Comparison of ENCODE assay signal across 14 mouse cellular contexts in genomic region chr11:97810970-97811369, GRCm38 (mm10). TPM values are rescaled to one million over a fixed set of nuclear protein-coding genes. Genes with fewer than 3 reads are reported as not detected.
DNase-seq lines count a peak whose midpoint lies in the region; ATAC-seq and TF ChIP-seq lines count a peak whose summit lies in the region.
"Had no signal": no experiment of that assay in that cellular context is flagged by ENCODE, and none has a peak within 500 bp of the region (broad histone marks: within the 10 kb centered on the region; RNA-seq: fewer than 3 reads in every experiment).

No protein-coding gene starts in this region.

- H3K4me2 ChIP-seq in forebrain, embryonic 16.5 days (ENCODE audit: low read length) = no peak overlapping the region
- no peak overlapping the region for H3K4me2 ChIP-seq in lung, embryonic 16.5 days (ENCODE audit: low read depth, low read length)
- no peak overlapping the region for H3K4me2 ChIP-seq in lung, postnatal 0 days (replicated peaks; ENCODE audit: low read depth, low read length)
- peak overlapping the region; percentile 30; the same call in 1 of the 2 replicates for H3K4me2 ChIP-seq in intestine, embryonic 14.5 days (ENCODE audit: low read length)

- no peak overlapping the region for H3K9ac ChIP-seq in forebrain, embryonic 16.5 days (replicated peaks; ENCODE audit: low read depth, low read length)
- no peak overlapping the region for H3K9ac ChIP-seq in lung, embryonic 16.5 days (ENCODE audit: low read length)
- H3K9ac ChIP-seq in lung, postnatal 0 days (replicated peaks; ENCODE audit: low read depth) = no peak overlapping the region
- H3K9ac ChIP-seq in intestine, embryonic 14.5 days (ENCODE audit: low read length) = no peak overlapping the region
- H3K9ac ChIP-seq: liver, embryonic 15.5 days had no signal

- H3K4me1 ChIP-seq in forebrain, embryonic 10.5 days = peaks cover 98% of the 10 kb centered on the region
- peaks cover 70% of the 10 kb centered on the region for H3K4me1 ChIP-seq in forebrain, embryonic 16.5 days (replicated peaks; ENCODE audit: control insufficient read depth, insufficient read depth, low read length)
- H3K4me1 ChIP-seq in lung, embryonic 16.5 days (replicated peaks; ENCODE audit: control insufficient read depth, insufficient read depth, low read length) = peaks cover 93% of the 10 kb centered on the region
- H3K4me1 ChIP-seq in lung, postnatal 0 days (ENCODE audit: insufficient read depth, low read depth, low read length) = peaks cover 42% of the 10 kb centered on the region
- peaks cover 77% of the 10 kb centered on the region for H3K4me1 ChIP-seq in intestine, embryonic 14.5 days (replicated peaks; ENCODE audit: control insufficient read depth, insufficient read depth, low read length)
- H3K4me1 ChIP-seq in small intestine, adult 2 months (ENCODE audit: control insufficient read depth, insufficient read depth, insufficient read length, low read length) = peaks cover 73% of the 10 kb centered on the region

- H3K27me3 ChIP-seq in forebrain, embryonic 10.5 days (ENCODE audit: poor library complexity, severe bottlenecking) = no peaks in the 10 kb centered on the region
- H3K27me3 ChIP-seq in forebrain, embryonic 16.5 days (replicated peaks; ENCODE audit: control insufficient read depth, insufficient read depth, low read length) = no peaks in the 10 kb centered on the region
- no peaks in the 10 kb centered on the region for H3K27me3 ChIP-seq in lung, embryonic 16.5 days (ENCODE audit: control insufficient read depth, insufficient read depth, low read depth, low read length)
- no peaks in the 10 kb centered on the region for H3K27me3 ChIP-seq in lung, postnatal 0 days (replicated peaks; ENCODE audit: insufficient read depth, low read length)
- H3K27me3 ChIP-seq in intestine, embryonic 14.5 days (replicated peaks; ENCODE audit: control insufficient read depth, insufficient read depth, low read length) = no peaks in the 10 kb centered on the region
- no peaks in the 10 kb centered on the region for H3K27me3 ChIP-seq in small intestine, adult 2 months (ENCODE audit: control insufficient read depth, insufficient read depth, low read length)
- H3K27me3 ChIP-seq: liver, embryonic 15.5 days; Patski had no signal

- H3K27ac ChIP-seq in forebrain, embryonic 10.5 days = peak overlapping the region; percentile 88
- no peak overlapping the region; the same call in 1 of the 2 replicates for H3K27ac ChIP-seq in forebrain, embryonic 16.5 days (ENCODE audit: low read length)
- H3K27ac ChIP-seq in lung, embryonic 16.5 days (ENCODE audit: low read length) = peak overlapping the region; percentile 93; the same call in 1 of the 2 replicates
- H3K27ac ChIP-seq in lung, postnatal 0 days (ENCODE audit: low read length) = no peak overlapping the region
- H3K27ac ChIP-seq in intestine, embryonic 14.5 days (ENCODE audit: low read depth) = peak overlapping the region; percentile 59; the same call in 1 of the 2 replicates
- H3K27ac ChIP-seq in small intestine, adult 2 months (ENCODE audit: insufficient read depth, low read depth, low read length) = peak overlapping the region; percentile 98

- H3K36me3 ChIP-seq in forebrain, embryonic 10.5 days (replicated peaks) = peaks cover 65% of the 10 kb centered on the region
- H3K36me3 ChIP-seq in forebrain, embryonic 16.5 days (ENCODE audit: control insufficient read depth, insufficient read depth) = peaks cover 3% of the 10 kb centered on the region; the same call in 1 of the 2 replicates
- peaks cover 15% of the 10 kb centered on the region; the same call in 1 of the 2 replicates for H3K36me3 ChIP-seq in lung, embryonic 16.5 days (ENCODE audit: control insufficient read depth, insufficient read depth, low read length)
- peaks cover 11% of the 10 kb centered on the region; the same call in 1 of the 2 replicates for H3K36me3 ChIP-seq in lung, postnatal 0 days (ENCODE audit: insufficient read depth, low read length)
- peaks cover 67% of the 10 kb centered on the region for H3K36me3 ChIP-seq in intestine, embryonic 14.5 days (ENCODE audit: control insufficient read depth, insufficient read depth, low read length)
- H3K36me3 ChIP-seq in small intestine, adult 2 months (ENCODE audit: control insufficient read depth, insufficient read depth, low read length) = peaks cover 65% of the 10 kb centered on the region

- no peak for TF ChIP-seq EP300 in lung, postnatal 0 days (IDR thresholded peaks at IDR 0.05)

- WGBS in forebrain, embryonic 10.5 days = 6% methylated on average over 3 of the region's 3 CpGs
- WGBS in forebrain, embryonic 16.5 days = 13% methylated on average over 3 of the region's 3 CpGs
- WGBS in lung, embryonic 16.5 days = 35% methylated on average over 3 of the region's 3 CpGs
- WGBS in lung, postnatal 0 days = 41% methylated on average over 3 of the region's 3 CpGs
- 43% methylated on average over 3 of the region's 3 CpGs for WGBS in intestine, embryonic 14.5 days
- 17% methylated on average over 3 of the region's 3 CpGs for WGBS in small intestine, adult 2 months

- H3K9me3 ChIP-seq in forebrain, embryonic 10.5 days = no peaks in the 10 kb centered on the region
- no peaks in the 10 kb centered on the region for H3K9me3 ChIP-seq in forebrain, embryonic 16.5 days (ENCODE audit: control insufficient read depth, low read length)
- no peaks in the 10 kb centered on the region for H3K9me3 ChIP-seq in lung, embryonic 16.5 days (ENCODE audit: control insufficient read depth, low read length)
- H3K9me3 ChIP-seq in lung, postnatal 0 days (ENCODE audit: low read length) = no peaks in the 10 kb centered on the region
- no peaks in the 10 kb centered on the region for H3K9me3 ChIP-seq in intestine, embryonic 14.5 days (ENCODE audit: control insufficient read depth, low read length)
- H3K9me3 ChIP-seq: liver, embryonic 15.5 days had no signal

- no peak overlapping the region for H3K4me3 ChIP-seq in forebrain, embryonic 10.5 days
- H3K4me3 ChIP-seq in forebrain, embryonic 16.5 days (replicated peaks; ENCODE audit: low read length) = no peak overlapping the region
- no peak overlapping the region for H3K4me3 ChIP-seq in lung, embryonic 16.5 days (ENCODE audit: low read length)
- H3K4me3 ChIP-seq in lung, postnatal 0 days (ENCODE audit: low read depth, low read length) = no peak overlapping the region
- H3K4me3 ChIP-seq in intestine, embryonic 14.5 days (ENCODE audit: low read depth, low read length) = no peak overlapping the region
- H3K4me3 ChIP-seq in small intestine, adult 2 months (ENCODE audit: low read depth, low read length) = 0 out of 2 replicates have a peak overlapping the region, but pooled peaks have one; percentile 8
- H3K4me3 ChIP-seq: liver, embryonic 15.5 days had no signal

- ATAC-seq in forebrain, embryonic 16.5 days = no peak
- ATAC-seq in lung, embryonic 16.5 days (ENCODE audit: low read depth) = no peak
- ATAC-seq in lung, postnatal 0 days = no peak
- no peak for ATAC-seq in intestine, embryonic 14.5 days (replicated peaks; ENCODE audit: low FRiP score, low TSS enrichment, low read depth)
- ATAC-seq: Patski had no signal

- TF ChIP-seq POLR2A in small intestine, adult 2 months (IDR thresholded peaks at IDR 0.05; ENCODE audit: low read depth, low read length) = no peak

- no peak for DNase-seq in forebrain, embryonic 10.5 days (ENCODE audit: extremely low spot score, low spot score)
- DNase-seq in lung, postnatal 0 days (ENCODE audit: low spot score) = no peak
- no peak for DNase-seq in intestine, embryonic 14.5 days (ENCODE audit: low spot score)
- no peak for DNase-seq in heart, adult 18-20 months
- DNase-seq in left cerebral cortex, adult 8-10 months (ENCODE audit: low spot score in 2 of 2) = no peak
- DNase-seq: right cerebral cortex, postnatal 14 days had no signal

- no peak for TF ChIP-seq CTCF in lung, postnatal 0 days (IDR thresholded peaks at IDR 0.05)
- no peak for TF ChIP-seq CTCF in small intestine, adult 2 months (IDR thresholded peaks at IDR 0.05; ENCODE audit: extremely low read depth, insufficient read length, insufficient replicate concordance, low read depth, low read length)

RNA-seq across cellular contexts. Expression of gene Lasp1, which starts 12.2 kb away (rescaled TPM):
- 85.5 and 87.3 TPM in 2 replicates for polyA plus RNA-seq in forebrain, embryonic 10.5 days (2016; fragmentation: Nextera tagmentation; extraction: Ambion mirVana)
- polyA plus RNA-seq in forebrain, embryonic 16.5 days (2015; fragmentation: Nextera tagmentation; extraction: Ambion mirVana) = 140 and 159 TPM in 2 replicates
- 163 and 167 TPM in 2 replicates for polyA plus RNA-seq in lung, embryonic 16.5 days (2015; fragmentation: Nextera tagmentation; extraction: Ambion mirVana)
- polyA plus RNA-seq in lung, postnatal 0 days (2015; fragmentation: Nextera tagmentation; extraction: Ambion mirVana) = 96.4 and 107 TPM in 2 replicates
- 85.1 and 88.6 TPM in 2 replicates for polyA plus RNA-seq in intestine, embryonic 14.5 days (2014; fragmentation: Nextera tagmentation; extraction: Ambion mirVana)
- polyA plus RNA-seq in small intestine, adult 2 months (2012; rRNA removed) = 165 and 397 TPM in 2 replicates
- 10 to 100 TPM; 34.9 to 36.6 TPM for total RNA-seq in heart, adult 18-20 months (2021)
- total RNA-seq in left cerebral cortex, adult 8-10 months (2022) = 100 to 1,000 TPM; 138 to 169 (median 155) TPM

RNA-seq across cellular contexts. Expression of gene Rpl23, which starts 28.7 kb away (rescaled TPM):
- 449 and 492 TPM in 2 replicates for polyA plus RNA-seq in forebrain, embryonic 10.5 days (2016; fragmentation: Nextera tagmentation; extraction: Ambion mirVana)
- polyA plus RNA-seq in forebrain, embryonic 16.5 days (2015; fragmentation: Nextera tagmentation; extraction: Ambion mirVana) = 298 and 306 TPM in 2 replicates
- 495 and 578 TPM in 2 replicates for polyA plus RNA-seq in lung, embryonic 16.5 days (2015; fragmentation: Nextera tagmentation; extraction: Ambion mirVana)
- polyA plus RNA-seq in lung, postnatal 0 days (2015; fragmentation: Nextera tagmentation; extraction: Ambion mirVana) = 464 and 478 TPM in 2 replicates
- polyA plus RNA-seq in intestine, embryonic 14.5 days (2014; fragmentation: Nextera tagmentation; extraction: Ambion mirVana) = 752 and 786 TPM in 2 replicates
- polyA plus RNA-seq in small intestine, adult 2 months (2012; rRNA removed) = 10.2 and 22.0 TPM in 2 replicates
- total RNA-seq in heart, adult 18-20 months (2021) = 100 to 1,000 TPM; 505 to 584 TPM
- total RNA-seq in left cerebral cortex, adult 8-10 months (2022) = 100 to 1,000 TPM; 331 to 461 (median 392) TPM

RNA-seq across cellular contexts. Expression of gene B230217C12Rik, which starts 29.6 kb away (rescaled TPM):
- polyA plus RNA-seq in forebrain, embryonic 10.5 days (2016; fragmentation: Nextera tagmentation; extraction: Ambion mirVana) = 13.3 and 15.9 TPM in 2 replicates
- 21.1 and 24.1 TPM in 2 replicates for polyA plus RNA-seq in forebrain, embryonic 16.5 days (2015; fragmentation: Nextera tagmentation; extraction: Ambion mirVana)
- 3.1 and 3.4 TPM in 2 replicates for polyA plus RNA-seq in lung, embryonic 16.5 days (2015; fragmentation: Nextera tagmentation; extraction: Ambion mirVana)
- 1.3 and 1.5 TPM in 2 replicates for polyA plus RNA-seq in lung, postnatal 0 days (2015; fragmentation: Nextera tagmentation; extraction: Ambion mirVana)
- polyA plus RNA-seq in intestine, embryonic 14.5 days (2014; fragmentation: Nextera tagmentation; extraction: Ambion mirVana) = 8.1 and 9.5 TPM in 2 replicates
- 0.43 and 0.44 TPM in 2 replicates for polyA plus RNA-seq in small intestine, adult 2 months (2012; rRNA removed)
- total RNA-seq in heart, adult 18-20 months (2021) = under 1 TPM; 0.51 to 0.55 TPM
- 10 to 100 TPM; 73.0 to 83.2 (median 79.8) TPM for total RNA-seq in left cerebral cortex, adult 8-10 months (2022)
- total RNA-seq: monocyte, adult 5-6 weeks had no signal

RNA-seq across cellular contexts. Expression of gene 1700001P01Rik, which starts 35.3 kb away (rescaled TPM):
- polyA plus RNA-seq in forebrain, embryonic 10.5 days (2016; fragmentation: Nextera tagmentation; extraction: Ambion mirVana) = 0.73 TPM in 1 of 2 replicates, not detected in the other
- 0.57 and 0.85 TPM in 2 replicates for polyA plus RNA-seq in forebrain, embryonic 16.5 days (2015; fragmentation: Nextera tagmentation; extraction: Ambion mirVana)
- polyA plus RNA-seq in lung, embryonic 16.5 days (2015; fragmentation: Nextera tagmentation; extraction: Ambion mirVana) = 0.35 TPM in 1 of 2 replicates, not detected in the other
- not detected in 2 replicates for polyA plus RNA-seq in lung, postnatal 0 days (2015; fragmentation: Nextera tagmentation; extraction: Ambion mirVana)
- polyA plus RNA-seq in intestine, embryonic 14.5 days (2014; fragmentation: Nextera tagmentation; extraction: Ambion mirVana) = 0.31 TPM in 2 replicates
- not detected in 2 replicates for polyA plus RNA-seq in small intestine, adult 2 months (2012; rRNA removed)
- not detected for total RNA-seq in heart, adult 18-20 months (2021)
- 1 to 10 TPM in 1 of 4 experiments, under 1 TPM in 2, not detected in 1; 0.65 to 1.2 (median 0.84) TPM for total RNA-seq in left cerebral cortex, adult 8-10 months (2022)
- total RNA-seq: common myeloid progenitor, adult 5-6 weeks; monocyte, adult 5-6 weeks had no signal
- polyA plus RNA-seq: heart, embryonic 14.5 days; liver, embryonic 15.5 days had no signal

RNA-seq across cellular contexts. Expression of gene Cwc25, which starts 44.6 kb away (rescaled TPM):
- 20.3 and 22.0 TPM in 2 replicates for polyA plus RNA-seq in forebrain, embryonic 10.5 days (2016; fragmentation: Nextera tagmentation; extraction: Ambion mirVana)
- polyA plus RNA-seq in forebrain, embryonic 16.5 days (2015; fragmentation: Nextera tagmentation; extraction: Ambion mirVana) = 17.1 and 19.5 TPM in 2 replicates
- 16.1 and 18.5 TPM in 2 replicates for polyA plus RNA-seq in lung, embryonic 16.5 days (2015; fragmentation: Nextera tagmentation; extraction: Ambion mirVana)
- 12.7 and 13.2 TPM in 2 replicates for polyA plus RNA-seq in lung, postnatal 0 days (2015; fragmentation: Nextera tagmentation; extraction: Ambion mirVana)
- 10.5 and 11.8 TPM in 2 replicates for polyA plus RNA-seq in intestine, embryonic 14.5 days (2014; fragmentation: Nextera tagmentation; extraction: Ambion mirVana)
- polyA plus RNA-seq in small intestine, adult 2 months (2012; rRNA removed) = 1.7 and 3.7 TPM in 2 replicates
- 1 to 10 TPM; 6.4 to 8.4 TPM for total RNA-seq in heart, adult 18-20 months (2021)
- total RNA-seq in left cerebral cortex, adult 8-10 months (2022) = 10 to 100 TPM; 17.0 to 20.6 (median 19.1) TPM

Comparison
In these comparisons a context has a peak if more than half of its experiments do, and no peak if none do; other contexts are left out.
1. H3K27ac ChIP-seq: peak in forebrain, embryonic 10.5 days (single experiment), lung, embryonic 16.5 days (single experiment), intestine, embryonic 14.5 days (single experiment) and small intestine, adult 2 months (single experiment); none in forebrain, embryonic 16.5 days (single experiment) and lung, postnatal 0 days (single experiment).
2. RNA of gene Rpl23, which starts 28.7 kb away (polyA plus RNA-seq): 752 to 786 TPM in intestine, embryonic 14.5 days, 495 to 578 TPM in lung, embryonic 16.5 days, 464 to 478 TPM in lung, postnatal 0 days, 449 to 492 TPM in forebrain, embryonic 10.5 days and 298 to 306 TPM in forebrain, embryonic 16.5 days; 10.2 to 22.0 TPM in small intestine, adult 2 months; every median in the first group is over 10 times any median in the second.